Mouse (Mus musculus) MEL (cell line): ENCODE results near the gene Hdac1.

Experiments used
- CHD1 ChIP-seq: IDR thresholded peaks from 2 replicates; pipeline ENCODE4 v1.6.1; 2012; ENCODE audit warnings: low read depth, mild to moderate bottlenecking, inconsistent platforms, low read length, improper control_type of control experiment
- CTCF ChIP-seq, 3 experiments: IDR thresholded peaks in 2 of 3; conservative IDR thresholded peaks in 1 of 3; 2 replicates each; pipeline ENCODE4 v1.5.1; 2011 to 2012; ENCODE audit warnings: low read length in 3 of 3, low read depth in 2 of 3, mild to moderate bottlenecking in 2 of 3, improper control_type of control experiment in 1 of 3, inconsistent platforms in 1 of 3, mixed read lengths in 1 of 3, moderate library complexity in 1 of 3; ENCODE audit not compliant: control insufficient read depth in 1 of 3, insufficient read depth in 1 of 3, poor library complexity in 1 of 3, severe bottlenecking in 1 of 3
- E2F4 ChIP-seq: IDR thresholded peaks from 2 replicates; pipeline ENCODE4 v1.6.1; 2011; ENCODE audit warnings: low read depth, low read length, improper control_type of control experiment, borderline replicate concordance
- GATA1 ChIP-seq: IDR thresholded peaks from 2 replicates; pipeline ENCODE4 v1.6.1; 2011; ENCODE audit warnings: low read depth, low read length, improper control_type of control experiment
- POLR2A ChIP-seq, 2 experiments: IDR thresholded peaks; 2 replicates each; pipeline ENCODE4 v1.6.1; 2011 to 2012; ENCODE audit warnings: low read length in 2 of 2, mild to moderate bottlenecking in 2 of 2, control low read depth in 1 of 2, improper control_type of control experiment in 1 of 2, low read depth in 1 of 2, moderate library complexity in 1 of 2; ENCODE audit not compliant: control insufficient read depth in 1 of 2, insufficient read depth in 1 of 2, poor library complexity in 1 of 2
- UBTF ChIP-seq: IDR thresholded peaks from 2 replicates; pipeline ENCODE4 v1.6.1; 2012; ENCODE audit warnings: low read depth, mild to moderate bottlenecking, inconsistent platforms, low read length, improper control_type of control experiment, moderate library complexity, borderline replicate concordance; ENCODE audit not compliant: insufficient read depth
- USF2 ChIP-seq, 2 experiments: IDR thresholded peaks; 2 replicates each; pipeline ENCODE4 v1.6.1; 2011 to 2012; ENCODE audit warnings: improper control_type of control experiment in 2 of 2, low read length in 2 of 2, borderline replicate concordance in 1 of 2, inconsistent platforms in 1 of 2, low read depth in 1 of 2, mild to moderate bottlenecking in 1 of 2; ENCODE audit not compliant: insufficient read depth in 1 of 2
- ZNF384 ChIP-seq: IDR thresholded peaks from 2 replicates; pipeline ENCODE4 v1.6.1; 2012; ENCODE audit warnings: low read depth, mild to moderate bottlenecking, inconsistent platforms, low read length, improper control_type of control experiment

DNA sequence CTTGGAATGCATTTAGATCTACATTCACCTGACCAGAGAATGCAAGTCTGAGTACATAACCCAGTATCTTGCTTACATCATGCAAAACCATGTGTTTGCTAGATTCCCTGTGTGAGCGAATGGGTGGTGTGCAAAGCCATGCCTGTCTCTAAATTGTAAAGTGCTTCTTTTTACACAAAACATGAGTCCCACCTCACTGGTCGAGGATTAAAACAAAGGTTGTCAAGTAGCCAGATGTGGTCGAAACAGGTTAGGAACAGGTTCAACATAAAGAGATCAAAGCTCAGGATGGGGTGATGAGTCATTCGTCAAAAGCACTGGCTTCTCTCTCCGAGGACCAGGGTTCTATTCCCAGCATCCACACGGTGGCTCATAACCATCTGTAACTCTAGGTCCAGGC is 22.6 kb upstream of the Hdac1 start:
- TF ChIP-seq CHD1 (no peak), CTCF (IDR thresholded peaks at IDR 0.05 in 2 of 3, conservative IDR thresholded peaks at IDR 0.05 in 1 of 3; ENCODE audit: control insufficient read depth in 1 of 3, insufficient read depth in 1 of 3, low read depth in 2 of 3, low read length in 3 of 3, poor library complexity in 1 of 3, severe bottlenecking in 1 of 3) (no peak), POLR2A (IDR thresholded peaks at IDR 0.05; ENCODE audit: control insufficient read depth in 1 of 2, insufficient read depth in 1 of 2, low read depth in 1 of 2, low read length in 2 of 2, poor library complexity in 1 of 2) (no peak), E2F4 (no peak), GATA1 (no peak), ZNF384 (no peak), USF2 (IDR thresholded peaks at IDR 0.05; ENCODE audit: borderline replicate concordance in 1 of 2, insufficient read depth in 1 of 2, low read depth in 1 of 2, low read length in 2 of 2) (no peak), UBTF (no peak)
